In the genomic region with DNA sequence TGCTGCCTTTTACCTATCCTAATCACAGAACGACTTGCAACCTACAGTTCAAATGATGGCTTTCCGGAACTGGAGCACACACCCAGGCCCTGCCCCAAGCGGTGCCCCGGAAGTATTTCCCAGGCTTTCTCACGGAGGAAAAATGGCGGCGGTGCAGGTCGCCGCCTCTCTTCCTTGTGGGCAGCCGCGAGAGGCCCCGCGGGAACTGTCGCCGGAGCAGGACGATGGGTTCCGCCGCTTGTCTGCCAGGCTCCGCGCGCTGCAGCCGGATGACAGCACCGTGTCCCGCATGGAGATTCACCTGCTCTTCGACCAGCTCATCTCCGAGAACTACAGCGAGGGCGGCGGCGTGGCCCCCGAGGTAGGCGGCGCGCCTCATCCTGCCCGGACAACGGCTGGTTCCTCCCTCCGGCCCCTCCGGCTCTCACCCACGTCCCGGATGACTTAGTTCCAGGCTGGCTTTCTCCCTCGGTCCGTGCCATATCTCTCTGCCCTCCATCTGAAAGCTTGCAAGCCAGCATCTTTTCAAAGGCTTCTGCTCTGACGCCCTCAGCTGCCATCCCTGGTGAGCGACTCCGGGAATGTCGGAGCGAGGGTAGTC, we compare ENCODE assay signal across 8 mouse cellular contexts. TPM values are rescaled to one million over a fixed set of nuclear protein-coding genes. Genes with fewer than 3 reads are reported as not detected.
DNase-seq lines count a peak whose midpoint lies in the region; ATAC-seq lines count a peak whose summit lies in the region.

Heatr6 (plus strand) TSS at position 116 of the 601 bp plus-strand sequence.

- ATAC-seq in erythroid progenitor cell, adult 5-6 weeks (replicated peaks; ENCODE audit: low FRiP score, poor library complexity, severe bottlenecking) = peak; percentile 89
- peak; percentile 71 for ATAC-seq in heart, embryonic 13.5 days (ENCODE audit: extremely low read depth, insufficient number of reproducible peaks, low FRiP score, low TSS enrichment)
- ATAC-seq in liver, embryonic 12.5 days = peak; percentile 93
- ATAC-seq in stomach, embryonic 15.5 days (ENCODE audit: insufficient read depth, low FRiP score, low read depth) = peak; percentile 94

- peak within 1 kb of the TSS; percentile 83 for H3K27ac ChIP-seq in heart, embryonic 13.5 days (replicated peaks)
- H3K27ac ChIP-seq in liver, embryonic 12.5 days = peak within 1 kb of the TSS; percentile 70; the same call in 1 of the 2 replicates
- H3K27ac ChIP-seq in stomach, embryonic 15.5 days = peak within 1 kb of the TSS; percentile 71

- H3K36me3 ChIP-seq in heart, embryonic 13.5 days = peaks cover 29% of the 10 kb centered on the region
- peaks cover 29% of the 10 kb centered on the region for H3K36me3 ChIP-seq in liver, embryonic 12.5 days
- H3K36me3 ChIP-seq in stomach, embryonic 15.5 days = peaks cover 14% of the 10 kb centered on the region

- peak; percentile 91 for DNase-seq in CD4-positive helper T cell, adult 2 months (ENCODE audit: low read depth, low spot score)
- peak; percentile 82 for DNase-seq in brain, embryonic 18.5 days (ENCODE audit: low read depth, low spot score)
- DNase-seq in kidney, postnatal 10 days = peak; percentile 94
- DNase-seq in natural killer cell, adult 2 months (ENCODE audit: low spot score in 2 of 2) = peak; percentile 80 to 88

- peaks cover 18% of the 10 kb centered on the region for H3K4me1 ChIP-seq in heart, embryonic 13.5 days
- H3K4me1 ChIP-seq in liver, embryonic 12.5 days = peaks cover 21% of the 10 kb centered on the region
- H3K4me1 ChIP-seq in stomach, embryonic 15.5 days = peaks cover 5% of the 10 kb centered on the region

- WGBS in heart, embryonic 13.5 days = 1% methylated on average over 47 of the region's 47 CpGs
- WGBS in liver, embryonic 12.5 days (ENCODE audit: insufficient replicate concordance) = under 1% methylated on average over 47 of the region's 47 CpGs
- 0% methylated on average over 47 of the region's 47 CpGs for WGBS in stomach, embryonic 15.5 days

- peak within 1 kb of the TSS; percentile 90 for H3K9ac ChIP-seq in heart, embryonic 13.5 days
- peak within 1 kb of the TSS; percentile 79 for H3K9ac ChIP-seq in liver, embryonic 12.5 days
- H3K9ac ChIP-seq in stomach, embryonic 15.5 days = peak within 1 kb of the TSS; percentile 33

- peak within 1 kb of the TSS; percentile 75 for H3K4me2 ChIP-seq in heart, embryonic 13.5 days
- peak within 1 kb of the TSS; percentile 82 for H3K4me2 ChIP-seq in liver, embryonic 12.5 days
- peak within 1 kb of the TSS; percentile 59 for H3K4me2 ChIP-seq in stomach, embryonic 15.5 days

- peak within 1 kb of the TSS; percentile 95 for H3K4me3 ChIP-seq in heart, embryonic 13.5 days
- H3K4me3 ChIP-seq in liver, embryonic 12.5 days = peak within 1 kb of the TSS; percentile 83
- peak within 1 kb of the TSS; percentile 81 for H3K4me3 ChIP-seq in stomach, embryonic 15.5 days (replicated peaks)

- no peaks in the 10 kb centered on the region for H3K9me3 ChIP-seq in heart, embryonic 13.5 days
- no peaks in the 10 kb centered on the region; the same call in 1 of the 2 replicates for H3K9me3 ChIP-seq in liver, embryonic 12.5 days (replicated peaks)
- H3K9me3 ChIP-seq in stomach, embryonic 15.5 days = no peaks in the 10 kb centered on the region

- H3K27me3 ChIP-seq in heart, embryonic 13.5 days (replicated peaks) = peaks cover 29% of the 10 kb centered on the region
- peaks cover 15% of the 10 kb centered on the region for H3K27me3 ChIP-seq in liver, embryonic 12.5 days (replicated peaks)
- H3K27me3 ChIP-seq in stomach, embryonic 15.5 days (replicated peaks) = no peaks in the 10 kb centered on the region; the same call in 1 of the 2 replicates

RNA-seq across cellular contexts. Expression of gene Heatr6, which starts in this region (rescaled TPM):
- total RNA-seq in erythroid progenitor cell, adult 5-6 weeks (2015; ENCODE audit: low replicate concordance) = 2.9 and 4.7 TPM in 2 replicates
- 1.5 and 3.3 TPM in 2 replicates for total RNA-seq in erythroid progenitor cell, adult 5-6 weeks (2017; ENCODE audit: low replicate concordance)
- polyA plus RNA-seq in heart, embryonic 13.5 days (2015; fragmentation: Nextera tagmentation; extraction: Ambion mirVana) = 12.9 and 15.2 TPM in 2 replicates
- polyA plus RNA-seq in liver, embryonic 12.5 days (2016; fragmentation: Nextera tagmentation; extraction: Ambion mirVana) = 9.7 and 10.4 TPM in 2 replicates
- 21.1 TPM in 2 replicates for polyA plus RNA-seq in stomach, embryonic 15.5 days (2015; fragmentation: Nextera tagmentation; extraction: Ambion mirVana)

Comparison
In these comparisons a context has a peak if more than half of its experiments do, and no peak if none do; other contexts are left out.
1. Peak in every context shown above with its lines: DNase-seq, ATAC-seq, H3K4me3 ChIP-seq and H3K27ac ChIP-seq.
2. H3K9ac ChIP-seq: peak in every context shown above with its lines; median percentile 90 in heart, embryonic 13.5 days; 79 in liver, embryonic 12.5 days; 33 in stomach, embryonic 15.5 days.